Mouse (Mus musculus): ENCODE results near the gene Tgfb3. TPM values are rescaled to one million over a fixed set of nuclear protein-coding genes. Genes with fewer than 3 reads are reported as not detected.

The Tgfb3 gene
- polyA plus RNA-seq, 1 experiment: 3.2 TPM

- Histone ChIP-seq H3K27ac (ENCODE audit: insufficient read depth, low read depth, low read length) (no peak overlapping the region), H3K4me3 (ENCODE audit: low read depth, low read length) (no peak overlapping the region), H3K36me3 (ENCODE audit: control insufficient read depth, insufficient read depth, low read length) (0 out of 2 replicates have a peak, but pooled peaks cover 1% of the 10 kb centered on the region), H3K27me3 (ENCODE audit: control insufficient read depth, insufficient read depth, low read length) (no peaks in the 10 kb centered on the region), H3K4me1 (ENCODE audit: control insufficient read depth, insufficient read depth, insufficient read length, low read length) (peaks cover 2% of the 10 kb centered on the region; the same call in 1 of the 2 replicates)
- WGBS: 87% methylated on average over 11 of the region's 11 CpGs
- no peak for TF ChIP-seq CTCF (IDR thresholded peaks at IDR 0.05; ENCODE audit: extremely low read depth, insufficient read length, insufficient replicate concordance, low read depth, low read length)
- no peak for TF ChIP-seq POLR2A (IDR thresholded peaks at IDR 0.05; ENCODE audit: low read depth, low read length)
Measured at GRCm38 (mm10) chr12:86097781-86098180, 18.9 kb upstream of the Tgfb3 start.

- no peaks in the 10 kb centered on the region for H3K27me3 ChIP-seq (ENCODE audit: control insufficient read depth, insufficient read depth, low read length)
- no peak overlapping the region for H3K4me3 ChIP-seq (ENCODE audit: low read depth, low read length)
- H3K36me3 ChIP-seq (ENCODE audit: control insufficient read depth, insufficient read depth, low read length): 0 out of 2 replicates have a peak, but pooled peaks cover 3% of the 10 kb centered on the region
- no peak for TF ChIP-seq CTCF (IDR thresholded peaks at IDR 0.05; ENCODE audit: extremely low read depth, insufficient read length, insufficient replicate concordance, low read depth, low read length)
- TF ChIP-seq POLR2A (IDR thresholded peaks at IDR 0.05; ENCODE audit: low read depth, low read length): no peak
- H3K4me1 ChIP-seq (ENCODE audit: control insufficient read depth, insufficient read depth, insufficient read length, low read length): peaks cover 2% of the 10 kb centered on the region; the same call in 1 of the 2 replicates
- WGBS: 77% methylated on average over 4 of the region's 4 CpGs
- no peak overlapping the region for H3K27ac ChIP-seq (ENCODE audit: insufficient read depth, low read depth, low read length)
Measured at GRCm38 (mm10) chr12:86095806-86096205, 17.0 kb upstream of the Tgfb3 start.

- no peak overlapping the region for H3K4me3 ChIP-seq (ENCODE audit: low read depth, low read length)
- whole genome bisulfite sequencing: 55% methylated on average over 4 of the region's 4 CpGs
- H3K36me3 ChIP-seq (ENCODE audit: control insufficient read depth, insufficient read depth, low read length): peaks cover 5% of the 10 kb centered on the region
- H3K27me3 ChIP-seq (ENCODE audit: control insufficient read depth, insufficient read depth, low read length): no peaks in the 10 kb centered on the region
- no peak overlapping the region for H3K27ac ChIP-seq (ENCODE audit: insufficient read depth, low read depth, low read length)
- peaks cover 2% of the 10 kb centered on the region; the same call in 1 of the 2 replicates for H3K4me1 ChIP-seq (ENCODE audit: control insufficient read depth, insufficient read depth, insufficient read length, low read length)
- TF ChIP-seq POLR2A (IDR thresholded peaks at IDR 0.05; ENCODE audit: low read depth, low read length) (no peak), CTCF (IDR thresholded peaks at IDR 0.05; ENCODE audit: extremely low read depth, insufficient read length, insufficient replicate concordance, low read depth, low read length) (no peak)
Measured at GRCm38 (mm10) chr12:86094075-86094474, 15.2 kb upstream of the Tgfb3 start.

GRCm38 (mm10) chr12:86091601-86092132 is 12.8 kb upstream of the Tgfb3 start:
- TF ChIP-seq CTCF (IDR thresholded peaks at IDR 0.05; ENCODE audit: extremely low read depth, insufficient read length, insufficient replicate concordance, low read depth, low read length) (no peak), POLR2A (IDR thresholded peaks at IDR 0.05; ENCODE audit: low read depth, low read length) (no peak)
- Histone ChIP-seq H3K36me3 (ENCODE audit: control insufficient read depth, insufficient read depth, low read length) (peaks cover 5% of the 10 kb centered on the region), H3K4me3 (ENCODE audit: low read depth, low read length) (no peak overlapping the region), H3K4me1 (ENCODE audit: control insufficient read depth, insufficient read depth, insufficient read length, low read length) (peaks cover 2% of the 10 kb centered on the region; the same call in 1 of the 2 replicates), H3K27me3 (ENCODE audit: control insufficient read depth, insufficient read depth, low read length) (no peaks in the 10 kb centered on the region), H3K27ac (ENCODE audit: insufficient read depth, low read depth, low read length) (0 out of 2 replicates have a peak overlapping the region, but pooled peaks have one; percentile 13)
- WGBS: 77% methylated on average over 18 of the region's 18 CpGs

GRCm38 (mm10) chr12:86090764-86091163 is 11.9 kb upstream of the Tgfb3 start:
- Histone ChIP-seq H3K27me3 (ENCODE audit: control insufficient read depth, insufficient read depth, low read length) (no peaks in the 10 kb centered on the region), H3K4me3 (ENCODE audit: low read depth, low read length) (no peak overlapping the region), H3K36me3 (ENCODE audit: control insufficient read depth, insufficient read depth, low read length) (peaks cover 5% of the 10 kb centered on the region), H3K27ac (ENCODE audit: insufficient read depth, low read depth, low read length) (no peak overlapping the region), H3K4me1 (ENCODE audit: control insufficient read depth, insufficient read depth, insufficient read length, low read length) (peaks cover 2% of the 10 kb centered on the region; the same call in 1 of the 2 replicates)
- TF ChIP-seq CTCF (IDR thresholded peaks at IDR 0.05; ENCODE audit: extremely low read depth, insufficient read length, insufficient replicate concordance, low read depth, low read length) (no peak), POLR2A (IDR thresholded peaks at IDR 0.05; ENCODE audit: low read depth, low read length) (no peak)
- 88% methylated on average over 4 of the region's 4 CpGs for WGBS

- no peaks in the 10 kb centered on the region for H3K27me3 ChIP-seq (ENCODE audit: control insufficient read depth, insufficient read depth, low read length)
- H3K36me3 ChIP-seq (ENCODE audit: control insufficient read depth, insufficient read depth, low read length): peaks cover 5% of the 10 kb centered on the region
- TF ChIP-seq POLR2A (IDR thresholded peaks at IDR 0.05; ENCODE audit: low read depth, low read length) (no peak), CTCF (IDR thresholded peaks at IDR 0.05; ENCODE audit: extremely low read depth, insufficient read length, insufficient replicate concordance, low read depth, low read length) (no peak)
- no peaks in the 10 kb centered on the region for H3K4me1 ChIP-seq (ENCODE audit: control insufficient read depth, insufficient read depth, insufficient read length, low read length)
- no peak overlapping the region for H3K4me3 ChIP-seq (ENCODE audit: low read depth, low read length)
- WGBS: 82% methylated on average over 7 of the region's 7 CpGs
- H3K27ac ChIP-seq (ENCODE audit: insufficient read depth, low read depth, low read length): no peak overlapping the region
Measured at GRCm38 (mm10) chr12:86088042-86088441, 9.2 kb upstream of the Tgfb3 start.

GRCm38 (mm10) chr12:86086550-86086949 is 7.7 kb upstream of the Tgfb3 start:
- H3K27me3 ChIP-seq (ENCODE audit: control insufficient read depth, insufficient read depth, low read length): no peaks in the 10 kb centered on the region
- peaks cover 3% of the 10 kb centered on the region for H3K36me3 ChIP-seq (ENCODE audit: control insufficient read depth, insufficient read depth, low read length)
- H3K27ac ChIP-seq (ENCODE audit: insufficient read depth, low read depth, low read length): no peak overlapping the region
- TF ChIP-seq POLR2A (IDR thresholded peaks at IDR 0.05; ENCODE audit: low read depth, low read length) (no peak), CTCF (IDR thresholded peaks at IDR 0.05; ENCODE audit: extremely low read depth, insufficient read length, insufficient replicate concordance, low read depth, low read length) (no peak)
- 78% methylated on average over 8 of the region's 8 CpGs for WGBS
- no peak overlapping the region for H3K4me3 ChIP-seq (ENCODE audit: low read depth, low read length)
- no peaks in the 10 kb centered on the region for H3K4me1 ChIP-seq (ENCODE audit: control insufficient read depth, insufficient read depth, insufficient read length, low read length)

Data from small intestine, adult 2 months (tissue).